Mouse (Mus musculus) neural tube, embryonic 11.5 days (tissue): Measurements from ENCODE around the gene Mrps23. TPM values are rescaled to one million over a fixed set of nuclear protein-coding genes. Genes with fewer than 3 reads are reported as not detected.

Experiments used
- ATAC-seq: fragments of 200-750 bp; cut with Nextera tagmentation; 2 replicates; pipeline ENCODE4 v1.8.0; 2017; ENCODE audit warnings: moderate number of reproducible peaks, mild to moderate bottlenecking, moderate TSS enrichment, moderate library complexity; ENCODE audit not compliant: insufficient read depth, low FRiP score, low TSS enrichment
- DNase-seq: peaks from one replicate; pipeline ENCODE4 v3.0.0-alpha.2; 2015; ENCODE audit warnings: low spot score
- H3K27ac ChIP-seq: fragments of 300-500 bp; sonication (generic); 2 replicates; pipeline ENCODE4 v1.5.1; 2014; ENCODE audit warnings: low read depth, mild to moderate bottlenecking, low read length
- H3K27me3 ChIP-seq: fragments of 300-500 bp; sonication (generic); 2 replicates; pipeline ENCODE4 v1.6.1; 2014; ENCODE audit warnings: mild to moderate bottlenecking, low read length, mixed read lengths; ENCODE audit not compliant: control insufficient read depth, insufficient read depth
- H3K36me3 ChIP-seq: fragments of 300-500 bp; sonication (generic); 2 replicates; pipeline ENCODE4 v1.6.1; 2014; ENCODE audit warnings: mild to moderate bottlenecking, low read length, moderate library complexity, mixed read lengths; ENCODE audit not compliant: control insufficient read depth, insufficient read depth
- H3K4me1 ChIP-seq: fragments of 300-500 bp; sonication (generic); 2 replicates; pipeline ENCODE4 v1.6.1; 2014; ENCODE audit warnings: low read length, mixed read lengths; ENCODE audit not compliant: control insufficient read depth, insufficient read depth
- H3K4me2 ChIP-seq: fragments of 300-500 bp; sonication (generic); 2 replicates; pipeline ENCODE4 v1.6.1; 2014; ENCODE audit warnings: low read depth, mild to moderate bottlenecking, moderate library complexity
- H3K4me3 ChIP-seq: fragments of 300-500 bp; sonication (generic); 2 replicates; pipeline ENCODE4 v1.5.1; 2014; ENCODE audit warnings: low read depth, low read length
- H3K9ac ChIP-seq: fragments of 300-500 bp; sonication (generic); 2 replicates; pipeline ENCODE4 v1.6.1; 2014; ENCODE audit warnings: mild to moderate bottlenecking, low read length
- H3K9me3 ChIP-seq: fragments of 300-500 bp; sonication (generic); 2 replicates; pipeline ENCODE4 v1.6.1; 2016; ENCODE audit warnings: low read length; ENCODE audit not compliant: control insufficient read depth
- WGBS: fragments of 180-500 bp; shearing (Covaris S2); extraction: QIAGEN DNeasy Blood & Tissue Kit; methylation state at CpG from one replicate; pipeline ENCODE4 v1.1.7; 2014; 5-methylcytosine and 5-hydroxymethylcytosine counted together
- polyA plus RNA-seq: library from polyadenylated mRNA; unstranded; fragments of >200 nt; fragmentation: Nextera tagmentation; extraction: Ambion mirVana; gene quantifications from 2 replicates; pipeline ENCODE4 v1.2.1, GENCODE M21; 2014

The Mrps23 gene
- polyA plus RNA-seq, 1 experiment from 2014 or later = 76.3 TPM

DNA sequence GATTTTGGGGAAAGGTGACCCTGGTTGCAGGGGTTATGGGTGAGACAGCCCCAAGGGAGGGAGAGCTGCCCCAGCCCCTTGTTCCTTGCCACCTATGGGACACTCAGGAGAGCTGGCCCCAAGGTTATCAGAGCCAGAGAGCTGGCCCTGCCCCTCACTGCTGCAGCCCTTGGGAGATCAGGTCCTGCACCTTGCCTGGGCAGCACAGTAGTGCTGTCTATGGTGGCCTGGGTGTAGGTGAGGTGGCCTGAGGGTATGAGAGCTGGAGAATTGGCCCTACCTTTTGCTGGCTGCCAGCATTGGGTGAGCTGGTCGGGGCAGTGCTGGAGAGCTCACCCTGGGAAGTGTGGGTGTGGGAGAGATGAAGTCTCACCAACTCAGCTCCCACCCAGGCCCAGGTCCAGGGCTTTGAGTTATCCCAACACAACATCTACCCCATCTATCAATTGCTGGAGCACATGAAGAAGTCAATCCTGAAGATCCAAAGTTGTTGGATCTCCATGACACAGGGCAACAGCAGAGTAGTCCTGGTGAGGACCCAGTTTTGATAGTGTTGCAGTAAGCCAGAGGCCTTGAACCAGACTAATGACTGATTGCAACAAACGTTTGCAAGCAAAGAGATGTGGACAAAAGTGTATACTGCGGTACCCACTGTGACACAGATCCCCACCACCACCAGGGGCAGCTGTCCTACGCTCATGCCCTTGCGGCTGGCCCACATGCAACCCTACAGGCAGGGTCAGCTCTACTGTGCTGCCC, 7.8 kb downstream of the Mrps23 start:
- no peak for DNase-seq
- H3K27me3 ChIP-seq = no peaks in the 10 kb centered on the region
- no peak for ATAC-seq
- H3K36me3 ChIP-seq = peaks cover 9% of the 10 kb centered on the region
- no peak overlapping the region for H3K27ac ChIP-seq
- H3K4me1 ChIP-seq = peaks cover 8% of the 10 kb centered on the region; the same call in 1 of the 2 replicates
- H3K9ac ChIP-seq = no peak overlapping the region
- 84% methylated on average over 5 of the region's 5 CpGs for WGBS
- H3K4me2 ChIP-seq = no peak overlapping the region
- no peak overlapping the region for H3K4me3 ChIP-seq
- no peaks in the 10 kb centered on the region for H3K9me3 ChIP-seq

DNA sequence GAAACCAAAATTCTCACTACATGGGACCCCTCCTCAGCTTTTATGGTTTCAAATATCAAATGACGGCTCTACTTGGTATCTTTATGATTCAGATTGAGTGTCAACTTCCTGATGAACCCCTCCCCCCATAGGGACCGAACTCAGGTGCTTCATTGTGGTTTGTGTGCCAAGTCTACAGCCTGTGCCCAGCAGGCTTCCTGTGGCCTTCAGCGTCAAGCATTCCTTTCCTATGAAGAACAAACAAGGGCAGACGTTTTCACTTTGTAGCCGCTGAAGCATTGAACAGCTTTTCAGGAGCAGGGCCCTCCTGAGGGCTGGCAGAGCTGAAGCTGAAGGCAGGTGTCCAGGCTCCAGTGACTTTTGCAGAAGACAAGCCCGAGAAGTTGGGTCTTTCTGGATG, 9.6 kb downstream of the Mrps23 start:
- no peak overlapping the region for H3K4me3 ChIP-seq
- ATAC-seq (no peak), DNase-seq (no peak)
- H3K9ac ChIP-seq = no peak overlapping the region; the same call in 1 of the 2 replicates
- no peak overlapping the region for H3K4me2 ChIP-seq
- no peak overlapping the region for H3K27ac ChIP-seq
- no peaks in the 10 kb centered on the region for H3K9me3 ChIP-seq
- H3K36me3 ChIP-seq = peaks cover 9% of the 10 kb centered on the region
- 66% methylated on average over 6 of the region's 6 CpGs for WGBS
- peaks cover 6% of the 10 kb centered on the region; the same call in 1 of the 2 replicates for H3K4me1 ChIP-seq
- H3K27me3 ChIP-seq = no peaks in the 10 kb centered on the region

DNA sequence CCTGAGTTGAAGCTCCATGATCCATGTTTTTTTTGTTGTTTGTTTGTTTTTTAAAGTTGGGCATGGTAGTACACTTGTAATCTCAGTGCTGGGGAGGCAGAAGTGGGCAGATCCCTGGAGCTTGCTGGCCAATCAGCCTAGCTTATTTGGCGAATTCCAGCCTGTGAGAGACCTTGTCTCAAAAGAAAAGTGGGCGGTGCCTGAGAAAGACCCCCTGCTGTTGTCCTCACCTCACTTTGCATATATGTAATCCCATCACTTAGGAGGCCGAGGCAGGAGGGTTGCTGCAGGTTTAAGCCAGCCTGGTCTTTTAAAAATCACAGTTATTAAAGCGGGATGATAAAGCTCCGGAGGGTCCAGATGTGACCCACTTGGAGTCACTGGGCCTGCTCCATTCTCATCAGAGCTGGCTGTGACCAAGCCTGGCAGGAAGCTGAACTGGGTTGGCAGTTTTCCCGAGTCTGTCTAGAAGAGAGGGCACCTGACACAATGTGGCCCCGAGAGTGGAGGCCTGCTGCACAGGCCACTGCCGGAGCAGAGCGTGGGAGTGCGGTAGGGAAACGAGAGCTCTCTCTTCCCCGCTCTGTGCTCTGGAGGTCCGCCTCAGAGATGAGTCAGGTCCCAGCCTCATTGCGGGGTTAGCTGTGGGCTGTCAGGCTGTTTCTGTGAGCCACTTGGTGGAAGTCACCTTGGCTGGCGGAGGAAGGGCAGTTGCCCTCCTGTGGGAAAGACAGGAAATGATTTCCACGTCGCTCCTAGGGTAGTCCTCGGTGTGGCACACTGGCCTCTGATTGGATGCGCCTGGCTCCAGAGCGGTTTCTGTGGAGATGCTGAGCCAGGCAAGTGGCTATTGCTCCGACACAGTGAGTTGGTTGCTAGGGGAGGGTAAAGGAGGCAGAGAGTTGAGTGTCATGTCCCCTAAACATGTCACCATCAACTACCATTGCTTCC, 11.0 kb downstream of the Mrps23 start:
- Histone ChIP-seq H3K27ac (no peak overlapping the region), H3K27me3 (no peaks in the 10 kb centered on the region), H3K4me1 (peaks cover 6% of the 10 kb centered on the region; the same call in 1 of the 2 replicates), H3K4me3 (no peak overlapping the region), H3K36me3 (peaks cover 9% of the 10 kb centered on the region; the same call in 1 of the 2 replicates), H3K9me3 (no peaks in the 10 kb centered on the region), H3K9ac (no peak overlapping the region), H3K4me2 (no peak overlapping the region)
- DNase-seq = peak; percentile 49
- peak; percentile 50; the same call in 1 of the 2 replicates for ATAC-seq
- 67% methylated on average over 21 of the region's 21 CpGs for WGBS

DNA sequence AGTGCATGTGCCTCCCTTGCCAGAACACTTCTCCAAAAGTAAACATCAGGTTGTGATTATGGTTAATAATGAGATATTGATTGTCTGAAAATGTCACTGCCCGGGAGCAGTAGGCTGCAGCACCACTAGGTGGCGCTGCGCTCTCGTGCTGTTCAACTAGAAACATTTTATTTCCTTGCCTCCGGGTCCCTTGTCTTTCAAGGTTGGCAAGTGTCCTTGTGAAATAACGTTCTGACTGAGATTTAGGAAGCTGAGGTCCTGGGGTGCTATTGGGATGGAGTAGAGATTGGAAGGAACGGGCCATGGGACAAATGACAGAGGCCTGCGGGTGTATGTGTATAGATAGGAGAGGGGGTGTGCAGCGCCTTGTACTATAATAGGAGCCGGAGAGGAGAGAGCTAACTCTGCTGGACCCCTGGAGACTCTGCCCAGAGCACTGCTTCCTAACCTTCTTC, 12.1 kb downstream of the Mrps23 start:
- WGBS = 15% methylated on average over 10 of the region's 10 CpGs
- ATAC-seq = peak; percentile 43; the same call in 1 of the 2 replicates

DNA sequence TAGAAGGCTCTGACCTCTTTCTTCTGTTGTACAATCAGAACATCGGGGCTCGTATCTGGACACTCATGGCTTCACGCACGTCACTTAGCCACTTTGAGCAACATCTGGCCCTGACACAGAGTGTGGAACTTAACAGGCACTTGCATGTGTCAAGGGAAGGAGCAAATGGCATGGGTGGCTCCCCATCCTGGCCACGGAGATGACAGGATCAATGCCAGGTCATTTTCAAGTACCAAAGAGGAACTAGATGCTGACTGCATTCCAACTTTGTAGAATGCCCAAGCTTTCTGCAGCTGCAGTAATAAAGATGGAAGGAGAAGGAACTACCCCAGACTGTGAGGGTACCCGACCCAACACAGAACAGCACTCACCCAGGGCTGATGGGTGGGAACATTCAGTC, 14.0 kb downstream of the Mrps23 start:
- no peak for ATAC-seq
- Histone ChIP-seq H3K4me1 (peaks cover 6% of the 10 kb centered on the region; the same call in 1 of the 2 replicates), H3K27me3 (no peaks in the 10 kb centered on the region), H3K4me3 (no peak overlapping the region), H3K9me3 (no peaks in the 10 kb centered on the region), H3K36me3 (no peaks in the 10 kb centered on the region), H3K27ac (no peak overlapping the region), H3K9ac (no peak overlapping the region), H3K4me2 (no peak overlapping the region)
- 73% methylated on average over 6 of the region's 6 CpGs for WGBS
- no peak for DNase-seq

More for the DNA sequence above, 12.1 kb downstream of the Mrps23 start:
- Histone ChIP-seq H3K9me3 (no peaks in the 10 kb centered on the region), H3K27ac (no peak overlapping the region), H3K4me3 (no peak overlapping the region), H3K27me3 (no peaks in the 10 kb centered on the region), H3K4me2 (no peak overlapping the region), H3K9ac (no peak overlapping the region), H3K36me3 (peaks cover 2% of the 10 kb centered on the region; the same call in 1 of the 2 replicates), H3K4me1 (peaks cover 6% of the 10 kb centered on the region; the same call in 1 of the 2 replicates)
- DNase-seq = peak; percentile 85

DNA sequence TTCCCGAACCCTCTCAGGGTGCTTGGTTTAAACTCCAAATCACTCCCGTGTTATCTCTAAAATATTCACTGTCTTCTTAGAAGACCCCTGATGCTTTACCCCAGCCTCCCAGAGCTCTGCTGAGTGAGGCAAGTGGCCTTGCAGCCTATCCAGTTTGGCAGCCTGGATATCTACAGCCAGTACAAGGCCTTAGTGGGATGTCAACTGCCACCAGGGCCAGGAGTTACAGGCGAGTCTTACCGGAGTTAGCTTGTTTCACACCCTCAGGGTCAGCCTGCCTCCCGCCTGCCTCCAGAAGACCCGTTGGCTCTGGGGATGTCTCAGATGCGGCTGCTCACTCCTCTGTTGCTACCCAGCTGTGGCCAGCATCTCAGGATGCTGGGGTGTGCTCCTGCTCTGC, 14.4 kb downstream of the Mrps23 start:
- Histone ChIP-seq H3K4me2 (no peak overlapping the region), H3K36me3 (no peaks in the 10 kb centered on the region), H3K9me3 (no peaks in the 10 kb centered on the region), H3K4me1 (peaks cover 6% of the 10 kb centered on the region; the same call in 1 of the 2 replicates), H3K9ac (no peak overlapping the region), H3K27me3 (no peaks in the 10 kb centered on the region), H3K27ac (no peak overlapping the region), H3K4me3 (no peak overlapping the region)
- no peak for ATAC-seq
- WGBS = 60% methylated on average over 7 of the region's 7 CpGs
- DNase-seq = no peak

DNA sequence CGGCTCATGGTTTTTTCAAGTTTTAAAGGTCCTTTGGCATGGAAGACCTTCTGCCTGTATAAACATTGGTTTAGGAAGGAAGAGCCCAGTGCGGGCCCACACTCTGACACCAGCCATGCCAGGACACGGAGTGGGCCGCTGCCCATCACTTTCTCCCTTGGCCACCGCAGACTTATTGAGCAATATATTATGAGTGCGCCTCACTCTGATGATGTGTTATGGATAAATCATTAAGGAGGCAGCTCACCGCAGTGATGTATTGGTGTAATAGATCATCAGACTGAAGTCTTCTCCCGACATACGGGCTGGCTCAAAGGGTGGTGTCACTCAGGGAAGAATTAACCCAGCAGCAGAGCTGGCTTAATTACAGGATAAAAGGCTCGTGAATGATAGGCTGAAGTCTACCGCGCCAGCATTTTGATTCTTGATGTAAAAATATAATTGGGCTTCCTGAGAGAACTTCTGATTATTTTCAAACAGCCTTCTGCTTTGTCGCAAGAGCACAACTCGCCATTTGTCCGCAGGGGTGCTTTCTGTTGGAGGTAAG, 17.8 kb downstream of the Mrps23 start:
- Histone ChIP-seq H3K4me1 (no peaks in the 10 kb centered on the region), H3K27ac (no peak overlapping the region), H3K4me2 (no peak overlapping the region), H3K27me3 (no peaks in the 10 kb centered on the region), H3K9me3 (no peaks in the 10 kb centered on the region), H3K9ac (no peak overlapping the region), H3K4me3 (no peak overlapping the region), H3K36me3 (no peaks in the 10 kb centered on the region)
- DNase-seq (no peak), ATAC-seq (no peak)
- 88% methylated on average over 15 of the region's 15 CpGs for WGBS
